Mouse (Mus musculus): ENCODE measurements at regions not wholly inside any gene's neighbourhood (a gene's known extent, or its start where the extent isn't known, plus 50 kb on each side); places are given as distances from the start of the nearest gene placed in this dataset.
A peak's percentile ranks its signal among the peaks of the same experiment; 100 is the strongest.
"Not testable (repeated sequence)": the region's sequence is repeated elsewhere in the genome, so short reads cannot be mapped to it uniquely, and the experiment has no call there.

DNA sequence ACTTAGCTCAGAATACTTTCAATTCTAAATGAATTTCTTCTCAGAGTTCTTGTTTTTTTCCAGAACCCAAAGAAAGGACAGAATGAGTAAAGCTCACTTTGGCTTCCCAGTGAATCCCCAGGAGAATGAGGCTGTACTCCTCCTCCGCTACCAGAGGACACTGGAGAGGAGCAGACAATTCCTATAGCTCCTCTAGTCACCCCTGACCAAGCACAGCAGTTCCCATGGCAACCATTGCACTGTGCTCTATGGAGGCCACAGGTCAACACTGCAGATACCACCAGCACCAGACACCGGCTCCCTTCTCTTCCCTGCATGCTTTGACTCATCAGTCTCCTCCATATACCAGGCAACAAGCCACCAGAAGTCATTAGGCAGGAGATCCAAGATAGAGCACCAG lies 447.6 kb upstream of the Arid1b start:
- DNase-seq (ENCODE audit: low spot score), result no peak

GRCm38 (mm10) chr17:4553026-4553425 lies 441.1 kb upstream of the Arid1b start:
- peak; percentile 60 for DNase-seq (ENCODE audit: low spot score)

DNA sequence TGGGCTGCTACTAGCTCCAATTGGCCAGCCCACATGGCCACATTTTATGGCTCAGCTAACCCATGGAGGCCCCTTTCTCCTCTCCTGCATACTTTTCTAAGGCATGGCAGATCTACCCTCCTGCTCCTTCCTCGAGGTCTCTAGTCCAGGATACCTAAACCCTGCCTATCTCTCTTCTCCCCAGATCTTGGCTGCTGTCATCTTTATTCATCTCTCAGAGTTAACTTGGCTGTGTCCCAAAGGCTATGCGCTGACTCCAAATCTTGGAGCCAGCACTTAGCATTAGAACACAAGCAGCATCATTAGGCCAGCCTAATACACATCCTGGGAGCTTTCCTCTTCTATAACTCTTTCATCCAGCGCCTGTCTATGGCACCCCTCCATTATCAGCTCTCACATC lies 430.5 kb upstream of the Arid1b start:
- no peak for DNase-seq (ENCODE audit: low spot score)

GRCm38 (mm10) chr17:4576883-4577282 lies 417.2 kb upstream of the Arid1b start:
- no peak for DNase-seq (ENCODE audit: low spot score)

DNA sequence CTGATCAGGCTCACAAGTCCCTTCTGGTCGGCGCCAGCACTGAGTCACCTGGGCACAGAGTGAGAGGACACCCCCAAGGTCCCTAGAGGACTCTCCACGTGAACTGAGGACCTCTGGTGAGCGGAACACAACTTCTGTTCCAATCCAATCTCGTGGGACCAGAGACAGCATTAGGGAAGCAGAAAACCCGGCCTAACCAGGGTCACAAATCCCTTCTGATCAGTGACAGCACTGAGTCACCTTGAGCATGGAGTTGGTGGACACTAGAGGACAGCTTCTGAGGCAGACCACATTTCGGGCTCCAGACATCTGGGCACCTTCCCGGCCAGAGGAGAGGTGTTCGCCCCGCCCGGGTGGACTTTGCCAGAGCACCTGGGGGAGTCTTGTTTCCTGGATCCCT lies 412.3 kb upstream of the Arid1b start:
- DNase-seq (ENCODE audit: low spot score), result no peak

DNA sequence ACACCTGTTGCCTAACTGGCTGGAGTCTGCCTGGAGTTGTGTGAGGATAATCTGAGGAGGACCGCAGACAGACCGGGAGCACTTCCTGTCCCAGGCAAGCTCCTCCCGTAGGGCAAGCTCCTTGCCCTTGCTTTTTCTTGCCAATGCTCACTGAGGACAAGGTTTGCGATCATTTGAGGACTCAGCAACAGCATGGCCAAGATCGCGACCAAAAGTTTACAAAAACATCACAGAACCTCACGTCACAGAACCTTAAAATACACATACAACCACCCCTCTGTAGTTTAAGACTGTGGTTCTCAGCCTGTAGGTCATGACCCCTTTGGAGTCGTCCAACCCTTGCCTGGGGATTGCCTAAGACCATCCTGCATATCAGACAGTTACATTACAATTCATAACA lies 383.7 kb upstream of the Arid1b start:
- no peak for DNase-seq (ENCODE audit: low spot score)

DNA sequence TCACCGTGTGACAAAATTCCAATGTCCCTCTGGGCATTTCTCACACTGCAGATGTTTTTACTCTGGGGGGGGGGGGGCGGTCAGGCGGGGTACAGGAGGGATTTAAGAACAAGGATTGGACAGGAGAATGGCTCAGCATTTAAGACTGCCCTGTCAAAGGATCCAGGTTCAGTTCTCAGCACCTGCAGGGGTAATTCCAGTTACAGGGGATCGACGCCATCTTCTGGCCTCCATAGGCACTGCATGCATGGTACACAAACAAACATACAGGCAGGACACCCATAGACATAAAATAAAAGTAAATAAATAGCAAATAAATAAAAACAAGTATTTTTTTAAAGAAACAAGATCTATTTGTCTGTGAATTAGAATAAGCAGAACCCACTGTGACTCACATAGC lies 383.1 kb upstream of the Arid1b start:
- DNase-seq (ENCODE audit: low spot score), result no peak

DNA sequence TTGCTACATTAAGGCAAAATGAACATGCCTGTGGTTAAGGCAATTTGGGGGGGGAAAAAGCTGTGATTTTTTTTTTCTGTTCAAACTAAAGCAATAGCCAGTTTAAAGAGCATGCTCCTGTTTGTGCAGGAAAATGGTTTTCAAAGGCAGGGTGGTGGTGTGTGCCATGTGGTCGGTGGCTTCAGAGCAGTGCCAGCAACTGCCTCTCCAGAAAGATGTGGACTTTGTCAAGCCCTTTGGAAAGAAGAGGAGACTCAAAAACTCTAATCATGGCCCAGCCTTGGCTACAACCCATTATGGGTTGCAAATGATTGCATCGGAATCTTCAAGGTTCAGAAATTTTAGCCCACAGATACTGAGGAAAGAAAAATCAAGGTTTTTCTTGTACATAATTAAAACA lies 382.4 kb upstream of the Arid1b start:
- DNase-seq (ENCODE audit: low spot score), result no peak

- DNase-seq (ENCODE audit: low spot score), result no peak
These were observed 382.0 kb upstream of the Arid1b start for GRCm38 (mm10) chr17:4612136-4612535.

DNA sequence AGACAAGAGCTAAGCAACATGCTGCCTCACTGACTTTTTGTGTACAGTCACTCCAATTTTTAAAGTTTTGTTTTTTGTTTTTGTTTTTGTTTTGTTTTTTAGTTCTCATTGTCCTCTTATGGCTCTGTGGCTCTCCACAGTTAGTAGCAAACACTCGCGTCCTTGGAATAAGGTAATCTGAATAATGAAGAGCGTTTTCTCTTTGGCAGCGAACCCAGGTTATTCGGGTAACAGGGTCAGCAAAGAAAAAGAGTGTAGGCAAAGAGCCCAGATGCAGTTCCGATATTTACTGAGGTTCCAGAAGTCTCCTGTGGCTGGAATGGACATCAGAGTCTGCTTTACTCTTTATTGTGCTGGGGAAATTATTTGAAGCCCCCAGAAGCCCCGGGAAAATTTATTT lies 381.4 kb upstream of the Arid1b start:
- DNase-seq (ENCODE audit: low spot score), result no peak

- DNase-seq (ENCODE audit: low spot score), result no peak
These were observed 373.8 kb upstream of the Arid1b start for GRCm38 (mm10) chr17:4620361-4620760.

DNA sequence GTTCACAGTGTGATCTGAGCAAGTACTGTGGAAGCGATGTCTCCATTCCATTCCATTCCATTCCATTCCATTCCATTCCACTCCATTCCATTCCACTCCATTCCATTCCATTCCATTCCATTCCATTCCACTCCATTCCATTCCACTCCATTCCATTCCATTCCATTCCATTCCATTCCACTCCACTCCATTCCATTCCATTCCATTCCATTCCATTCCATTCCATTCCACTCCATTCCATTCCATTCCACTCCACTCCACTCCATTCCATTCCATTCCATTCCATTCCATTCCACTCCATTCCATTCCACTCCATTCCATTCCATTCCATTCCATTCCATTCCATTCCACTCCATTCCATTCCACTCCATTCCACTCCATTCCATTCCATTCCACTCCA lies 368.0 kb upstream of the Arid1b start:
- DNase-seq (ENCODE audit: low spot score), result not testable (repeated sequence)

- no peak for DNase-seq (ENCODE audit: low spot score)
These were observed 366.6 kb upstream of the Arid1b start for GRCm38 (mm10) chr17:4627542-4627941.

GRCm38 (mm10) chr17:4631122-4631521 lies 363.0 kb upstream of the Arid1b start:
- DNase-seq (ENCODE audit: low spot score), result no peak

DNA sequence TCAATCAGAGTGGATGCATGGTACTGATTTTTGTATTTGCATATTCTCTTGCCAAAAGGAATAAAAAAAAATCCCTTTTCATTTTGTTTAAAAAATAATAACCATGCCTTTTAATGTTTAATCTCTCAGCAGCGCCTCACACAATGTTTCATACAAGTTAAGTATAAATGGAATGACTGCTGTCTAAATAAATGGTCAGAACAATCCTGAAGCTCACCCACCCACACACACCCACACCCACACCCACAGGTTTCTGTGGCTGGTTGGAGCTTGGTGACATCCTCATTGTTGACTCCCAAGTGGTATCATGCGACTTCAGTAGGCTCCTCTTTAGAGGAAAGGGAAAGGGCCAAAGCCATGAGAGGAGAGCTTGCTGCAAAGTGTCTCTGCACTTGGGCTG lies 361.6 kb upstream of the Arid1b start:
- DNase-seq (ENCODE audit: low spot score), result no peak

DNA sequence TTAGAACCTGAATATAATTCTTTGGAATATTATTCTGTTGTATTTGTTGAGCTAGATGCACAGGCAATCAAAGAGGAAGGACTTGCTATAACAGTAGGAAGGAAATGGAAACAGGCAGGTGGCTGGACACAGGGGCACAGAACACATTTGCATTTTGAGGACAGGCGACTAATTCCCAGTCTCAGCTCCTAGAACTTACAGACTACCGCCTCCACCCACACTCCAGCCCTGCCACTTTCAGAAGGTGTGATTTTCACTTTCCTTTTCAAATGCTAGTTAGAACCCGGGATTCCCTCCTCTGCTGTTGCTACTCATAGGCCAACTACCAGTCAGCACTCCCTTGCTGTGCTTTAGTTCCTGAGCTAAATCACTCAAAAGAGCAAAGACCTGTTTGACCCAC lies 360.4 kb upstream of the Arid1b start:
- no peak for DNase-seq (ENCODE audit: low spot score)

- DNase-seq (ENCODE audit: low spot score), result no peak
These were observed 357.3 kb upstream of the Arid1b start for GRCm38 (mm10) chr17:4636796-4637353.

GRCm38 (mm10) chr17:4639531-4639930 lies 354.6 kb upstream of the Arid1b start:
- DNase-seq (ENCODE audit: low spot score), result no peak

DNA sequence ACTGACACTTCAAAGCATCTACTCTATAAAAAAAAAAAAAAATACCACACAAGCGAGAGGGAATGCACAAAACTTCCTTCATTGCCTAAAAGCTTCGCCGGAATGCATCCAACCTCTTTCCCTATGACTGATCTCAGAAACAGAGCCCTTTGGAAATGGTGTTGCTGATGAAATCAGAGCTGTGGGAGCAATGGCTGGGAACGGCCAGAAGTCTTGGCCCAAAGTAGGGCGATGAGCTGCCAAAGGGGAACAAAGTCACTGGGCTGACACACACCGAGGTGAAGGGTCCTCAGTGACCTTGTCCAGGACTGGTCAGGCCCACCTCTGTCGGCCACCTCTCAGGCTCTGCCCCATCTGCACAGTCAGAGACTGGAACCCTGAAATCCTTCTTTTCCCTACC lies 353.6 kb upstream of the Arid1b start:
- DNase-seq (ENCODE audit: low spot score), result no peak

GRCm38 (mm10) chr17:4641166-4641565 lies 353.0 kb upstream of the Arid1b start:
- no peak for DNase-seq (ENCODE audit: low spot score)

DNA sequence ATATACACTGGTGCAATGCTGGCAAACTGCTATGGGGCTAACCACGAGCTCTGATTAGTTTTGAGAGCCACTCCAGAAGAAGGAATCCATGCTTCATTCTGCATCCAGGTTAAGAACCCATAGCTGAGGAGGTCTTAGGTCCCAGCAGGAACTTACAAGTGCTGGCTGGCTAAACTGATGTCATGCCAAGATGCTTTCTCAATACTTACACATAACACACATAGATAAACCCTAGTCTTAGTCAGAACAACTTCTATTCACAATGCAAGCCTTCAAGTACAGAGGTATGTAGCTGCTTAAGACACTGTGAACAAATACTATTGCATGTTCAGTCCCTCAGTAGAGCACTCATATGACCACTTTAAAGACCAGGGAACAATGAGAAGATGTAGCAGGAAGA lies 352.1 kb upstream of the Arid1b start:
- DNase-seq (ENCODE audit: low spot score), result no peak

GRCm38 (mm10) chr17:4643343-4643742 lies 350.8 kb upstream of the Arid1b start:
- DNase-seq (ENCODE audit: low spot score), result no peak

DNA sequence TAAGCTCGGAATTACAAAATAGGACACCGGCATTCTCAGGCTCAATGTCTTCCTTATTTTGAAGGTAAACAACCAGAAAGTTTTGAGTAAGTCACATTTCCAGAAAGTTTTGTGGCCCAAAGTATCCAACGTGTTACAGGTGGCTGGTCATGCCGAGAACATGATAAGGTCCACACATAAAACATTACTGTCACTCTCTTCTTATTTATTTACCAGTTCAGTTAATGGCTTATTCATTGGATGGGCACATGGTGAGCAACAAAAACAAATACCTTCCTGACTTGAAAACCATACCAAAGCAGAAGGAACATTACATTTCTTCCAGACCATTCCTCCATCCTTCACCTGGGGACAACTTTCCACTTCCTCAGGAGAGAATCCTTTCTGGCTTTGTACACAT lies 345.5 kb upstream of the Arid1b start:
- no peak for DNase-seq (ENCODE audit: low spot score)

DNA sequence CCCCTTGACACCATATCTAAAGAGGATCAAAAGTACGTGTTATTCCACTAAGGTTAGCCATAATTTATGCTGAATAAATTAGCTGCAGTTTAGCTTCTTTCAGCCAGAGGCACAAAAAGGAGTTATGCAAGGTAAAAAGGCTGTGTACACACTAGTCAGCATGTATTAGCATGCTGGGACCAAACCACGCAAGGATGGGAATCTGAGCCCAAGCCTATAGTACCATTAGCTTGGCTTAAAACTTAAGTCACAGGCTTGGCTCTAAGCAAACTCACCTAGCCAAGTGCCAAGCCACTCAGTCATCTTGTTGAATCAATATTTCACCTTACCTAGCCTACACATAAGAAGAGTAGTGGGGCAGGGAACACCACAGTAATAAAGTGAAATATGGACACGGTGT lies 339.9 kb upstream of the Arid1b start:
- DNase-seq (ENCODE audit: low spot score), result no peak

DNA sequence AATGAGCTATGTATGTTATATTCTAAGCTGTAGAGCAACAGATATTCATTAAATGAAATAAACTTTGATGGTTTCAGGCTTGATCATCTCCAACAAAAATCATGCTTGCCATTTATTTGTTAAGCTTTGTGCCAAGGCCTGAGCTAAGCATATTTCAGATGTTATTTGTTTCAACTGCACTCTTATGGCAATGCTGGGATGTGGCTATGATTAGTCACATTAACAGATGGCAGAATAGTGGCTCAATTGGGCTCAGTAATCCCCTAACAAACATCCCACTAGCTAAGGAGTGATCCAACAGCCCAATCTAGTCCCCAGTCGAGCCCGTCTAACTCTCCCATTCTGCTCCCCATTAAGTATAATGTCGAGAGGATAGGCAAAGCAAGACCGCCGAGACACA lies 332.1 kb upstream of the Arid1b start:
- DNase-seq (ENCODE audit: low spot score), result no peak

All from testis, postnatal 10 days (tissue).